Mouse (Mus musculus): Measurements from ENCODE around the gene Spdef. TPM values are rescaled to one million over a fixed set of nuclear protein-coding genes. Genes with fewer than 3 reads are reported as not detected.

The Spdef gene
- polyA plus RNA-seq, 2 experiments: 0.52 TPM; not detected in 1

DNA sequence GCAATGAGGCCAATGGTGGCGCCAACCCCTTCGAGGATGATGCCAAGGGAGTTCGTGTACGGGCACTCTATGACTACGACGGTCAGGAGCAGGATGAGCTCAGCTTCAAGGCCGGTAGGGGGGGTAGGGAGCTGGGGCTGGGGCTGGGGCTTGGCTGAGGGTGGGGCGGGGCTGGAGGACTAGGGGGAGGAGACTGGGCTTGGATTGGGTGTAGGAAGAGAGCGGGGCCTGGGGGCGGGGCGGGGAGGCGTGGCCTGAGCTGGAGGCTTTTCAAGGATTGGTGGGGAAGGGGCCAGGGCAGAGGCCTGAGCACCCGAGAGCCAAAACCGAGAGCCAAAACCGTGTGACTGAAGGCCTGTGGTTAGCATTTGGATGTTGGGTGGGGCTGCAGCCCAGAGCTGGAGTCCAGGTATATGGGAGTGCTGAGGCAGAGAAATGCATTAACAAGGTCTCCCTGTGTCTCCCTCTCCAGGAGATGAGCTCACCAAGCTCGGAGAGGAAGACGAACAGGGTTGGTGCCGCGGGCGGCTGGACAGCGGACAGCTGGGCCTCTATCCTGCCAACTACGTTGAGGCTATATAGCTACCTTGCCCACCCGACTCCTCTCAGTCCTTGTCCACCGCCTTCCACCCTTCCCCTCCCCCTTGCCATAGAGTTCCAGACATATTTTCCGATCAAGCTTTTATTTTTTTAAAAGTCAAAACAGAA lies 20.6 kb downstream of the Spdef start:
- Histone ChIP-seq H3K4me2 (replicated peaks; ENCODE audit: low read depth, low read length, severe bottlenecking) (peak overlapping the region; percentile 54), H3K27ac (replicated peaks; ENCODE audit: low read depth, low read length) (no peak overlapping the region), H3K9ac (ENCODE audit: low read depth, low read length, severe bottlenecking) (peak overlapping the region; percentile 34; the same call in 1 of the 2 replicates), H3K27me3 (ENCODE audit: control insufficient read depth, insufficient read depth, low read length) (no peaks in the 10 kb centered on the region), H3K4me3 (replicated peaks; ENCODE audit: low read length) (peak overlapping the region; percentile 31), H3K9me3 (ENCODE audit: control insufficient read depth, low read length) (no peaks in the 10 kb centered on the region), H3K4me1 (ENCODE audit: control insufficient read depth, insufficient read depth, low read length) (peaks cover 9% of the 10 kb centered on the region), H3K36me3 (ENCODE audit: control insufficient read depth, insufficient read depth, low read length) (no peaks in the 10 kb centered on the region)
- WGBS: 3% methylated on average over 23 of the region's 25 CpGs
- TF ChIP-seq POLR2A (IDR thresholded peaks at IDR 0.05; ENCODE audit: borderline replicate concordance, extremely low read depth, insufficient read depth, insufficient read length): no peak
- ATAC-seq (ENCODE audit: low FRiP score, low read depth) (peak; percentile 92), DNase-seq (ENCODE audit: low spot score) (peak; percentile 86)

DNA sequence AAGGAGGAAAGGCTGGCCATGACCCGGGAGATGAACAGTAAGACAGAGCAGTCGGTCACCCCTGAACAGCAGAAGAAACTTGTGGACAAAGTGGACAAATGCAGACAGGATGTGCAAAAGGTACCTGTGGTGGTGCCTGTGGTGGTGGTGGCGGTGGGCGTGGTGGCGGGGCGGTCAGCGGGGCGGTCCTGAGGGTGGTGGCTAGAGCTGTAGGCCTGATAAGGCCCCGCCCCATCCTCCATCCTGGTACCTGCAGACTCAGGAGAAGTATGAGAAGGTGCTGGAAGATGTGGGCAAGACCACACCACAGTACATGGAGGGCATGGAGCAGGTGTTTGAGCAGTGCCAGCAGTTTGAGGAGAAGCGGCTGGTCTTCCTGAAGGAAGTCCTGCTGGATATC lies 23.1 kb downstream of the Spdef start:
- Histone ChIP-seq H3K9ac (ENCODE audit: low read depth, low read length, severe bottlenecking) (no peak overlapping the region), H3K4me1 (ENCODE audit: control insufficient read depth, insufficient read depth, low read length) (peaks cover 14% of the 10 kb centered on the region), H3K4me3 (replicated peaks; ENCODE audit: low read length) (no peak overlapping the region), H3K4me2 (replicated peaks; ENCODE audit: low read depth, low read length, severe bottlenecking) (no peak overlapping the region), H3K36me3 (ENCODE audit: control insufficient read depth, insufficient read depth, low read length) (no peaks in the 10 kb centered on the region), H3K9me3 (ENCODE audit: control insufficient read depth, low read length) (no peaks in the 10 kb centered on the region), H3K27ac (replicated peaks; ENCODE audit: low read depth, low read length) (no peak overlapping the region), H3K27me3 (ENCODE audit: control insufficient read depth, insufficient read depth, low read length) (no peaks in the 10 kb centered on the region)
- no peak for TF ChIP-seq POLR2A (IDR thresholded peaks at IDR 0.05; ENCODE audit: borderline replicate concordance, extremely low read depth, insufficient read depth, insufficient read length)
- 41% methylated on average over 10 of the region's 10 CpGs for WGBS
- no peak for ATAC-seq (ENCODE audit: low FRiP score, low read depth)
- DNase-seq (ENCODE audit: low spot score): no peak

DNA sequence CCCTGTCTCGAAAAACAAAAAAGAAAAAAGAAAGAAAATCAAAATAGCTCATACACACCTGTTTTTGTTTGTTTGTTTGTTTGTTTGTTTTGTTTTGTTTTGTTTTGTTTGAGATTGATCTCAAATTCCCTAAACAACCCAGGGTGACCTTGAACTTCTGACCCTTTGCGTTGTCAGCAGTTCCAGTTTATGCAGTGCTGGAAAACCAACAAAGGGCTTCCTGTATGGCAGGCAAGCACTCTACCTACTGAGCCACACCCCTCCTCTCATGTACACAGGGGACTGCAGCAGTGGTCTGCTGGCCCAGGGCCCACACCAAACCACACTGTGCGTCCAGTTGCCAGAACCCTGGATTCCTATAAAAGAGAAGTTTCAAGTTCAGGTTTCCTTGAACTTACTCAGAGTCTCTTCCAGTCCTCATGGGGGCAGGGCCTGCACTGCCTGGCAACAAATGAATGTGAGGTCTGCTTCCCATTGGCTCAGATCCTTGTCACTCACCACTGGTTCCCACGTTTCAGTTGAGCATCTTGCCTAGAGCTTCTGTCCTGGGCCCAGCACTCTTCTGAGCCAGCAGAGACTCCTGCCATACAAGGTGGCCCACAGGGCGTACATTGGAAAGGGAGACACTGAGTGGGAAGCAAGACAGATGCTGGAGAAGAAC lies 24.7 kb downstream of the Spdef start:
- 51% methylated on average over 5 of the region's 5 CpGs for whole genome bisulfite sequencing
- no peaks in the 10 kb centered on the region for H3K9me3 ChIP-seq (ENCODE audit: control insufficient read depth, low read length)
- H3K27me3 ChIP-seq (ENCODE audit: control insufficient read depth, insufficient read depth, low read length): no peaks in the 10 kb centered on the region
- TF ChIP-seq POLR2A (IDR thresholded peaks at IDR 0.05; ENCODE audit: borderline replicate concordance, extremely low read depth, insufficient read depth, insufficient read length): no peak
- no peak overlapping the region for H3K4me3 ChIP-seq (replicated peaks; ENCODE audit: low read length)
- no peak overlapping the region for H3K9ac ChIP-seq (ENCODE audit: low read depth, low read length, severe bottlenecking)
- no peak overlapping the region for H3K27ac ChIP-seq (replicated peaks; ENCODE audit: low read depth, low read length)
- peak; percentile 14; the same call in 1 of the 2 replicates for ATAC-seq (ENCODE audit: low FRiP score, low read depth)
- DNase-seq (ENCODE audit: low spot score): peak; percentile 52
- no peak overlapping the region for H3K4me2 ChIP-seq (replicated peaks; ENCODE audit: low read depth, low read length, severe bottlenecking)
- H3K36me3 ChIP-seq (ENCODE audit: control insufficient read depth, insufficient read depth, low read length): no peaks in the 10 kb centered on the region
- peaks cover 14% of the 10 kb centered on the region for H3K4me1 ChIP-seq (ENCODE audit: control insufficient read depth, insufficient read depth, low read length)

GRCm38 (mm10) chr17:27702518-27702917 lies 26.2 kb downstream of the Spdef start:
- no peaks in the 10 kb centered on the region for H3K27me3 ChIP-seq (ENCODE audit: control insufficient read depth, insufficient read depth, low read length)
- no peak overlapping the region; the same call in 1 of the 2 replicates for H3K27ac ChIP-seq (replicated peaks; ENCODE audit: low read depth, low read length)
- ATAC-seq (ENCODE audit: low FRiP score, low read depth) (0 out of 2 replicates have a peak, but pooled peaks have one; percentile 41), DNase-seq (ENCODE audit: low spot score) (peak; percentile 11)
- H3K4me3 ChIP-seq (replicated peaks; ENCODE audit: low read length): peak overlapping the region; percentile 28
- H3K9me3 ChIP-seq (ENCODE audit: control insufficient read depth, low read length): no peaks in the 10 kb centered on the region
- H3K4me2 ChIP-seq (replicated peaks; ENCODE audit: low read depth, low read length, severe bottlenecking): peak overlapping the region; percentile 52
- H3K36me3 ChIP-seq (ENCODE audit: control insufficient read depth, insufficient read depth, low read length): no peaks in the 10 kb centered on the region
- peaks cover 5% of the 10 kb centered on the region; the same call in 1 of the 2 replicates for H3K4me1 ChIP-seq (ENCODE audit: control insufficient read depth, insufficient read depth, low read length)
- no peak for TF ChIP-seq POLR2A (IDR thresholded peaks at IDR 0.05; ENCODE audit: borderline replicate concordance, extremely low read depth, insufficient read depth, insufficient read length)
- WGBS: 4% methylated on average over 34 of the region's 34 CpGs
- peak overlapping the region; percentile 44; the same call in 1 of the 2 replicates for H3K9ac ChIP-seq (ENCODE audit: low read depth, low read length, severe bottlenecking)

GRCm38 (mm10) chr17:27701856-27702255 lies 26.9 kb downstream of the Spdef start:
- H3K9me3 ChIP-seq (ENCODE audit: control insufficient read depth, low read length): no peaks in the 10 kb centered on the region
- no peaks in the 10 kb centered on the region for H3K27me3 ChIP-seq (ENCODE audit: control insufficient read depth, insufficient read depth, low read length)
- peaks cover 5% of the 10 kb centered on the region; the same call in 1 of the 2 replicates for H3K4me1 ChIP-seq (ENCODE audit: control insufficient read depth, insufficient read depth, low read length)
- H3K4me3 ChIP-seq (replicated peaks; ENCODE audit: low read length): no peak overlapping the region
- 64% methylated on average over 6 of the region's 6 CpGs for whole genome bisulfite sequencing
- no peak overlapping the region for H3K27ac ChIP-seq (replicated peaks; ENCODE audit: low read depth, low read length)
- DNase-seq (ENCODE audit: low spot score) (no peak), ATAC-seq (ENCODE audit: low FRiP score, low read depth) (no peak)
- H3K36me3 ChIP-seq (ENCODE audit: control insufficient read depth, insufficient read depth, low read length): no peaks in the 10 kb centered on the region
- H3K4me2 ChIP-seq (replicated peaks; ENCODE audit: low read depth, low read length, severe bottlenecking): no peak overlapping the region
- 0 out of 2 replicates have a peak overlapping the region, but pooled peaks have one; percentile 7 for H3K9ac ChIP-seq (ENCODE audit: low read depth, low read length, severe bottlenecking)
- TF ChIP-seq POLR2A (IDR thresholded peaks at IDR 0.05; ENCODE audit: borderline replicate concordance, extremely low read depth, insufficient read depth, insufficient read length): no peak

All from limb, embryonic 14.5 days (tissue).